Mouse (Mus musculus) cerebellum, adult 2 months (tissue): ENCODE results near the gene Maml3.

Experiments used
- CTCF ChIP-seq: fragments of 200-500 bp; IDR thresholded peaks from 2 replicates; pipeline ENCODE4 v1.5.1; 2011; ENCODE audit warnings: low read depth, mild to moderate bottlenecking, control low read depth, low read length, moderate library complexity, borderline replicate concordance; ENCODE audit not compliant: insufficient read depth
- POLR2A ChIP-seq: fragments of 200-500 bp; IDR thresholded peaks from 2 replicates; pipeline ENCODE4 v1.6.1; 2011; ENCODE audit warnings: low read length, control low read depth, borderline replicate concordance; ENCODE audit not compliant: insufficient read depth

DNA sequence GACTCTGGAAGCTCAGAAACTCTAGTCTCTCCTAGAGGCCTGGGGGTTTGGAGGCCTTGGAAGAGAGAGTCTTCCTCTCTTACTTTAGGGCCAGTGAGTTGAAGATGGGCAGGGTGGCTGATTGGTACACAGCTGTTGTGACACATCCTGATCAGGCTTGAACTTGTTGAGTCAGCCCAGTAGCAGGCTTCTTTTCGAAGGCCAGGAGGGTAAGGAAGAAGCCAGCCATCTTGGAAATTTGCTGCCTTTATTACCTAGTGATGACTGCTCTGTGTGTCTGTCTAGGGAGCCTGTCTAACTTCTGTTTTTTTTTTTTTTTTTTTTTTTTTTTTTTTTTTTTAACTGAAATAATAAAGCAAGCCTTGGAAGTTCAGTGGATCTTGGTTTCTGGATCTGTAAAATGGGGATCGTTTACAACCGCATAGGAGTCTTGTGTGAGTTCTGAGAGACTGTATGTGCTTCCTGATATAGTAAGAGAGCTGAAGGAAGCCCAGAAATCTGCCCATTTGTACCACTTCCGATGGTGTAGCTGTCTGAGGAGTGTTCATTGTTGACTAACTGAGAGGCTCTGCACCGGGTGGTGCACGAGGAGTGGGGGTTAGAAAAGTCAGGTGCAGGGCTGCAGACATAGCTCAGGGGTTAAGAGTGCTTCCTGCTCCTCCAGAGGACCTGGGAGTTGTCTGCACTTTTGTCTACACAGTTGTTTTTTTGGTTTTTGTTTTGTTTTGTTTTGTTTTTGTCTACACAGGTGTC, 450.4 kb downstream of the Maml3 start:
- no peak for TF ChIP-seq POLR2A
- TF ChIP-seq CTCF: no peak
